Mouse (Mus musculus) natural killer cell, adult 2 months (primary cell): Measurements from ENCODE around the gene Pf4.

Experiments used
- DNase-seq, 2 experiments: peaks; one replicate each; pipeline ENCODE4 v3.0.0; 2022; ENCODE audit warnings: low spot score in 2 of 2

The Pf4 gene

GRCm38 (mm10) chr5:90771880-90772653 is at the start of gene Pf4:
Gene Pf4 (plus strand): TSS chr5:90772435.
- DNase-seq = no peak

GRCm38 (mm10) chr5:90722656-90723055 is 49.6 kb upstream of the Pf4 start:
- DNase-seq = no peak

GRCm38 (mm10) chr5:90728254-90728653 is 44.0 kb upstream of the Pf4 start:
- DNase-seq = no peak

GRCm38 (mm10) chr5:90731480-90731879 is 40.8 kb upstream of the Pf4 start:
- no peak for DNase-seq

GRCm38 (mm10) chr5:90742029-90742428 is 30.2 kb upstream of the Pf4 start:
- DNase-seq = peak; percentile 25 to 66

- no peak for DNase-seq
These were observed 18.3 kb upstream of the Pf4 start for GRCm38 (mm10) chr5:90753934-90754333.

GRCm38 (mm10) chr5:90758020-90758605 is 14.1 kb upstream of the Pf4 start:
- DNase-seq = no peak

- DNase-seq = no peak
These were observed 12.9 kb upstream of the Pf4 start, which contains the start of gene Cxcl5 for GRCm38 (mm10) chr5:90759077-90760065. Gene Cxcl5 (plus strand): TSS chr5:90759360.

- no peak for DNase-seq
These were observed 11.9 kb upstream of the Pf4 start for GRCm38 (mm10) chr5:90760303-90760702.

- no peak for DNase-seq
These were observed 11.4 kb upstream of the Pf4 start for GRCm38 (mm10) chr5:90760844-90761243.

- DNase-seq = no peak
These were observed 10.4 kb upstream of the Pf4 start for GRCm38 (mm10) chr5:90761834-90762233.

GRCm38 (mm10) chr5:90763912-90764665 is 8.1 kb upstream of the Pf4 start:
- DNase-seq = no peak

- no peak for DNase-seq
These were observed 6.2 kb upstream of the Pf4 start for GRCm38 (mm10) chr5:90765821-90766606.

- DNase-seq = no peak
These were observed 4.0 kb upstream of the Pf4 start, which contains the start of gene Ppbp for GRCm38 (mm10) chr5:90768218-90768617. Gene Ppbp (plus strand): TSS chr5:90768518.

- no peak for DNase-seq
These were observed 866 bp upstream of the Pf4 start for GRCm38 (mm10) chr5:90771369-90771768.

- no peak for DNase-seq
These were observed 3.3 kb downstream of the Pf4 start for GRCm38 (mm10) chr5:90775562-90775961.

- DNase-seq = no peak
These were observed 5.4 kb downstream of the Pf4 start for GRCm38 (mm10) chr5:90777621-90778020.

GRCm38 (mm10) chr5:90778856-90779255 is 6.6 kb downstream of the Pf4 start:
- no peak for DNase-seq

- no peak for DNase-seq
These were observed 11.5 kb downstream of the Pf4 start for GRCm38 (mm10) chr5:90783697-90784096.
